Mouse (Mus musculus) regulatory T cell (primary cell): ENCODE results near the gene Bdp1.

Experiments used
- in situ Hi-C: fragments of 300-600 bp; cut with MboI, MseI; formaldehyde crosslinking; loops from one replicate; pipeline ENCODE4 v1.15.1; 2025; ENCODE audit warnings: high pct_unique_total_duplicates

The Bdp1 gene

DNA sequence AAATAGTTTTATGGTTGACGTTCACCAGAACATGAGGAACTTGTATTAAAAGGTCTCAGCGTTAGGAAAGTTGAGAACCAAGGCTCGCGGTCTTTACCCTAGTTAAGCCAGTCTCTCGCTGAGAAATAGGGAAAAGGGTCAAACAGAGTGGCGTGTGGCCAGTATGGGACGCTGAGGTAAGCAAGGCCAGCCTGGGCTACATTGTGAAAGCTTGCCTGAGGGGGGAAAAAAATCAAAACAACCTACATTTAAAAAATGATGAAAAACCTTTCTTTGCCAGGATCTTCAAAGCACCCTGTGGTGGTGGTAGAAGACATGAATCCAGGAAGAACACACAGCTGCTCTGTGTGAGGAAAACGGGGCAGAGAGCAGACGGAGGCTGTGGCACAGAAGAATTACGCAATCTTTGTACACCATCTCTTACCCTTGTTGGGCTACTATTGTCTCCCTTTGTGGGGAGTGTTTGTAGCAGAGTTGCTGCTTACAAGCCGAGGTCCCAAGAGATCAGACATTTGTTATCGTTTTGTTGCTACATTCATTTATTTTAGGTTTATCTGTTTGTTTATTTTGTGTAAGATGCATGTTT is 97.9 kb downstream of the Bdp1 start:
- in situ Hi-C loops: loop anchor here (10.0 kb wide), 1 partner anchor 641 kb away; no protein-coding TSS in a partner anchor

GRCm38 (mm10) chr13:100001790-100002196 is 102.1 kb downstream of the Bdp1 start:
- in situ Hi-C loops: loop anchor here (10.0 kb wide), 1 partner anchor 637 kb away; no protein-coding TSS in a partner anchor

DNA sequence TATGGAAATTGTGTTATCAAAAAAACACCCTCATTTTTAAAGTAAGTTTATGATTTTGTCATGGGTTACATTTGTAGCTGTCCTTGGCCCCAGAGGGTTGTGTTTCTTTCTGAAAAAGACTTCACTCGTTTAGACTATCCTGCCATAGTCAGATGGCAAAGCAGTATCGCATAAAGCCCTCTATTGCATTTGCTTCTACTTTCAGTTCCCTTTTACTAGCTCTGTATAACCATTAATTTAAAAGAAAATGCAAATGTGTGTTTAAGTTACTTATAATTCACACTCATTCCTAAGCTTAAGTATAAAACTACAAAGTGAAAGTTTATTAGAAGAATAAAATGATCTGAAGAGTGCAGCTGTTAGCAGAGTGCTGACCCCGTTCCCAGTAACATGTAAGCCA is 104.8 kb downstream of the Bdp1 start:
- in situ Hi-C loops: no loop called here

GRCm38 (mm10) chr13:99998099-99998498 is 105.8 kb downstream of the Bdp1 start:
- in situ Hi-C loops: no loop called here

DNA sequence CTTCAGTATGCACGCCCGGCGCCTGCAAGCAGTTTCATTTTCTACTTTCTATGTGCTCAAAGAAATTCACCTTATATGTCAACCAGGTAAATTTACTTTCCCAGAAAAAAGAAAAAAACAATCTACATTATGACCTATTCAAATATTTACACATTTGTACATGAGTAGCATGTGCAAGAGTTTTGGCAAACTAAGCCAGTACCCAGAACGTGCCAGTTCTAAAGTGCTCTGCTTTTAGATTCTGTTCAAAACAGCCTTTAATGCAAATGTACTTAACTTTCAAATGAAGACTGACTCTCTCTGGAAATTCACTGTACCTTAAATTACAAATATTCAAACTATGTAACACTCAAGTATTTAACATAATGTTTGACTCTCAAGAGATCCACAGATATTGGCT is 114.3 kb downstream of the Bdp1 start:
- in situ Hi-C loops: no loop called here

DNA sequence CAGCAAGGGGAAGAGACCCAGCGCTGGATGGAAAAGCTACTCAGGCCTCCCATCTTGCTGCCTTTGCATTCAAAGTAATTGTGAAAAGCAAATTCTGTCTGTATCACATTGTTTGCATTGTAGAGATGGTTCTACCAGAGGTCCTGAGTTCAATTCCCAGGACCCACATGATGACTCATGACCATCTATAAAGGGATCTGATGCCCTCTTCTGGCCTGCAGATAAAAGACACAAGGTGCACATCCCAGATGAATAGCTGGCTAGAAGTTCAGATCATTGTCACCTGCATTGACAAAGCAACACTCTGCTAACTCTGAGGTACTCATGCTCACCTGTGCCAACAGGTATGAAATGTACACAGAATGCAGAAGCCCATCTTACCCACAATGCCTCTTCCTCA is 120.5 kb downstream of the Bdp1 start:
- in situ Hi-C loops: no loop called here

DNA sequence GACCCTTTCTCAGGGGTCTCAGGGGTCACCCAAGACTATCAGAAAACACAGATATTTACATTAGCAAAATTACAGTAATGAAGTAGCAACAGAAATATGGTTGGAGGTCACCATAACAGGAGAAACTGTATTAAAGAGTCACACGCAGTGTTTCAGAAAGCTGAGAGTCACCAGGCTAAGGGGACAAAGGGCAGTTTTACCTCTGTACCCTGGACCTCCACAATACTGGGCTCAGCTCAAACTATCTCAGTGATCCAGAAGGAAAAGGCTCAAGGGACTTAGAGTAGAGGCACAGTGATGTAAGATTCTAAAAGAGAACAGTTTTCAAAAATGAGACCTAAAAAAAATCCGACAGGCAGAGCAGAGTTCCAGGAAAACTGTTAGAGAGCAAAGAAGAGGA is 124.5 kb downstream of the Bdp1 start:
- in situ Hi-C loops: no loop called here

GRCm38 (mm10) chr13:99970089-99970488 is 133.8 kb downstream of the Bdp1 start:
- in situ Hi-C loops: no loop called here
